Mouse (Mus musculus): Measurements from ENCODE around the gene Crybg2.

DNA sequence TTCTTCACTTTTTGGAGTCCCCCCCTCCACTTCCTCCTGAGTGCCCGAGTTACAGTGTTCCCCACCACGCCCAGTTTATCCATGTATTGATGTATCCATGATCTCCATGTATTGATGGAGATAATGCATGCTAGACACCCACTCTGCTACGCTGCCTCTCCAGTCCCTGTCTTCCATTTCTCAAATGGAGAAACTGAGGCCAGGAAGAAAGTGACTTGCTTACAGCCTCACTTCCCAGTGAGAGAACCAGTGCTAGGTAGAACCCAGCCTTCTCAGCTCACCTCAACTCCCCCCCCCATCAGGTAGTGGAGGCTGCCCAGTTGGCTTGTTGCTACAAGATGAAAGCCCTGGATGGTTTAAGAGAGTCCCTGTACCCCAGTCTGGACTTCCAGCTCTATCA lies 7.1 kb upstream of the Crybg2 start, which contains the start of gene Zfp683:
- TF ChIP-seq POLR2A (IDR thresholded peaks at IDR 0.05; ENCODE audit: low read depth, low read length) (no peak), CTCF (IDR thresholded peaks at IDR 0.05; ENCODE audit: borderline replicate concordance, insufficient read depth, low read length) (no peak)
